In genomic region chr5:111194829-111195228, GRCm38 (mm10) we compare ENCODE assay signal across 13 mouse cellular contexts.
DNase-seq lines count a peak whose midpoint lies in the region; ATAC-seq lines count a peak whose summit lies in the region.
"Had no signal": no experiment of that assay in that cellular context is flagged by ENCODE, and none has a peak within 500 bp of the region (broad histone marks: within the 10 kb centered on the region; RNA-seq: fewer than 3 reads in every experiment).

No protein-coding gene starts in this region.

- H3K9ac ChIP-seq in midbrain, embryonic 11.5 days (ENCODE audit: low read length) = no peak overlapping the region
- H3K9ac ChIP-seq in forebrain, embryonic 16.5 days (replicated peaks; ENCODE audit: low read depth, low read length) = 0 out of 2 replicates have a peak overlapping the region, but pooled peaks have one; percentile 16
- H3K9ac ChIP-seq in midbrain, embryonic 14.5 days (replicated peaks; ENCODE audit: low read length) = no peak overlapping the region
- H3K9ac ChIP-seq: liver, embryonic 14.5 days had no signal

- H3K27me3 ChIP-seq in midbrain, embryonic 10.5 days (ENCODE audit: low read depth, poor library complexity, severe bottlenecking) = 0 out of 2 replicates have a peak, but pooled peaks cover 9% of the 10 kb centered on the region
- no peaks in the 10 kb centered on the region for H3K27me3 ChIP-seq in midbrain, embryonic 11.5 days (ENCODE audit: control insufficient read depth, insufficient read depth, low read length)
- no peaks in the 10 kb centered on the region for H3K27me3 ChIP-seq in forebrain, embryonic 16.5 days (replicated peaks; ENCODE audit: control insufficient read depth, insufficient read depth, low read length)
- no peaks in the 10 kb centered on the region for H3K27me3 ChIP-seq in midbrain, embryonic 14.5 days (ENCODE audit: control insufficient read depth, insufficient read depth, low read length)

- H3K27ac ChIP-seq in midbrain, embryonic 10.5 days (replicated peaks) = 0 out of 2 replicates have a peak overlapping the region, but pooled peaks have one; percentile 25
- no peak overlapping the region for H3K27ac ChIP-seq in midbrain, embryonic 11.5 days (ENCODE audit: low read depth, low read length)
- H3K27ac ChIP-seq in forebrain, embryonic 16.5 days (ENCODE audit: low read length) = peak overlapping the region; percentile 49
- H3K27ac ChIP-seq in midbrain, embryonic 14.5 days (replicated peaks; ENCODE audit: low read depth, low read length) = peak overlapping the region; percentile 66
- H3K27ac ChIP-seq: liver, embryonic 14.5 days had no signal

- no peaks in the 10 kb centered on the region for H3K9me3 ChIP-seq in midbrain, embryonic 10.5 days (replicated peaks)
- H3K9me3 ChIP-seq in midbrain, embryonic 11.5 days (ENCODE audit: control insufficient read depth, low read length) = no peaks in the 10 kb centered on the region
- no peaks in the 10 kb centered on the region for H3K9me3 ChIP-seq in forebrain, embryonic 16.5 days (ENCODE audit: control insufficient read depth, low read length)
- H3K9me3 ChIP-seq in midbrain, embryonic 14.5 days (ENCODE audit: control insufficient read depth, low read length) = no peaks in the 10 kb centered on the region

- 81% methylated on average over 2 of the region's 2 CpGs for WGBS in midbrain, embryonic 10.5 days
- 79% methylated on average over 2 of the region's 2 CpGs for WGBS in midbrain, embryonic 11.5 days
- 34% methylated on average over 2 of the region's 2 CpGs for WGBS in forebrain, embryonic 16.5 days
- WGBS in midbrain, embryonic 14.5 days = 62% methylated on average over 2 of the region's 2 CpGs

- DNase-seq in midbrain, embryonic 10.5 days (ENCODE audit: low spot score) = no peak
- DNase-seq in midbrain, embryonic 11.5 days (ENCODE audit: low spot score, missing footprints) = no peak
- DNase-seq in midbrain, embryonic 14.5 days = no peak
- DNase-seq in adrenal gland, adult 2 months = no peak
- DNase-seq in embryo, embryonic 10 days (ENCODE audit: low spot score) = no peak
- DNase-seq in urinary bladder, postnatal 4 days (ENCODE audit: low spot score in 2 of 2) = no peak
- DNase-seq: kidney, postnatal 4 days; lung, postnatal 14 days; thymus, postnatal 25 days had no signal

- no peak overlapping the region for H3K4me2 ChIP-seq in midbrain, embryonic 11.5 days
- H3K4me2 ChIP-seq in forebrain, embryonic 16.5 days (ENCODE audit: low read length) = no peak overlapping the region
- no peak overlapping the region for H3K4me2 ChIP-seq in midbrain, embryonic 14.5 days (ENCODE audit: low read length)

- H3K36me3 ChIP-seq in midbrain, embryonic 10.5 days = no peaks in the 10 kb centered on the region
- H3K36me3 ChIP-seq in midbrain, embryonic 11.5 days (ENCODE audit: control insufficient read depth, insufficient read depth, low read length) = no peaks in the 10 kb centered on the region
- no peaks in the 10 kb centered on the region for H3K36me3 ChIP-seq in forebrain, embryonic 16.5 days (ENCODE audit: control insufficient read depth, insufficient read depth)
- no peaks in the 10 kb centered on the region for H3K36me3 ChIP-seq in midbrain, embryonic 14.5 days (ENCODE audit: control insufficient read depth, insufficient read depth, low read length)

- ATAC-seq in midbrain, embryonic 11.5 days (ENCODE audit: low FRiP score) = no peak
- ATAC-seq in forebrain, embryonic 16.5 days = peak; percentile 26; the same call in 1 of the 2 replicates
- ATAC-seq in midbrain, embryonic 14.5 days (ENCODE audit: low FRiP score, low TSS enrichment) = no peak
- ATAC-seq: intestine, postnatal 0 days had no signal

- peaks cover 50% of the 10 kb centered on the region for H3K4me1 ChIP-seq in midbrain, embryonic 10.5 days
- H3K4me1 ChIP-seq in midbrain, embryonic 11.5 days (ENCODE audit: control insufficient read depth, insufficient read depth, low read length) = peaks cover 14% of the 10 kb centered on the region
- peaks cover 54% of the 10 kb centered on the region for H3K4me1 ChIP-seq in forebrain, embryonic 16.5 days (replicated peaks; ENCODE audit: control insufficient read depth, insufficient read depth, low read length)
- peaks cover 41% of the 10 kb centered on the region for H3K4me1 ChIP-seq in midbrain, embryonic 14.5 days (ENCODE audit: control insufficient read depth, insufficient read depth, low read length)

- no peak overlapping the region for H3K4me3 ChIP-seq in midbrain, embryonic 10.5 days
- H3K4me3 ChIP-seq in midbrain, embryonic 11.5 days (ENCODE audit: low read depth, low read length) = no peak overlapping the region
- no peak overlapping the region for H3K4me3 ChIP-seq in forebrain, embryonic 16.5 days (replicated peaks; ENCODE audit: low read length)
- H3K4me3 ChIP-seq in midbrain, embryonic 14.5 days (replicated peaks; ENCODE audit: low read depth, low read length) = no peak overlapping the region
- H3K4me3 ChIP-seq: erythroblast, embryonic 14.5 days had no signal
